Mouse (Mus musculus) gastrocnemius, postnatal 25 days (tissue): ENCODE results near the gene Comt. TPM values are rescaled to one million over a fixed set of nuclear protein-coding genes. Genes with fewer than 3 reads are reported as not detected.

Experiments
- DNase-seq: peaks from one replicate; pipeline ENCODE4 v3.0.0; 2022
- microRNA-seq, 2 experiments: library from miRNA; unstranded; fragments of <30 nt; microRNA quantifications; one replicate each; pipeline ENCODE4 v1.2.0; 2021; ENCODE audit warnings: borderline replicate concordance in 2 of 2
- total RNA-seq, 2 experiments: library from RNA; stranded (reverse); gene quantifications; 1 replicate in 1 of 2; 2 replicates in 1 of 2; pipeline ENCODE4 v1.2.3; 2021

The Comt gene
- total RNA-seq, 2 experiments from 2014 or later: 33.3 to 44.8 TPM

- DNase-seq: no peak
Observed at GRCm38 (mm10) chr16:18360151-18360805, 66.4 kb downstream of the Comt start.

GRCm38 (mm10) chr16:18357977-18358376 lies 68.7 kb downstream of the Comt start:
- DNase-seq: no peak

GRCm38 (mm10) chr16:18356961-18357360 lies 69.7 kb downstream of the Comt start:
- DNase-seq: peak; percentile 51

Small RNA genes lying within 50 kb of the gene (microRNA-seq; reads per million reads assigned to microRNA genes)
- 0 reads per million in 2 experiments for gene Gm26219

Other genes with a start within 250 kb of the Comt start
- not detected for gene Ccdc188, start 209.0 kb downstream of the Comt start, total RNA-seq
- 10 to 100 TPM; 21.6 to 26.6 TPM for gene Zdhhc8, start 191.7 kb downstream of the Comt start, total RNA-seq
- gene Trmt2a, start 178.2 kb downstream of the Comt start, total RNA-seq: 1 to 10 TPM; 9.6 to 10.0 TPM
- 10 to 100 TPM; 21.6 to 24.7 TPM for gene Ranbp1, start 178.1 kb downstream of the Comt start, total RNA-seq
- not detected for gene Gm49776, start 168.5 kb downstream of the Comt start, total RNA-seq
- 10 to 100 TPM; 14.7 to 16.2 TPM for gene Dgcr8, start 137.6 kb downstream of the Comt start, total RNA-seq
- gene Tango2, start 78.7 kb downstream of the Comt start, total RNA-seq: 10 to 100 TPM; 37.3 to 37.6 TPM
- gene Arvcf, start 78.7 kb downstream of the Comt start, total RNA-seq: 10 to 100 TPM; 12.5 to 14.3 TPM
- 10 to 100 TPM; 16.0 to 16.9 TPM for gene Txnrd2, start 468 bp downstream of the Comt start, total RNA-seq
- 1 to 10 TPM; 3.4 to 3.6 TPM for gene Gnb1l, start 71.9 kb upstream of the Comt start, total RNA-seq
- 1 to 10 TPM; 2.4 to 3.1 TPM for gene Rtl10, start 72.0 kb upstream of the Comt start, total RNA-seq
- 10 to 100 TPM in 1 of 2 experiments, 1 to 10 TPM in 1; 5.3 to 42.0 TPM for gene Tbx1, start 163.8 kb upstream of the Comt start, total RNA-seq
- under 1 TPM in 1 of 2 experiments, not detected in 1; 0.28 TPM for gene Gp1bb, start 195.6 kb upstream of the Comt start, total RNA-seq
- gene Gm49601, start 199.6 kb upstream of the Comt start, total RNA-seq: 1 to 10 TPM; 1.3 to 2.4 TPM
- 1 to 10 TPM; 5.5 to 5.8 TPM for gene Sept5, start 203.1 kb upstream of the Comt start, total RNA-seq